Mouse (Mus musculus) ovary, postnatal 14 days (tissue): ENCODE results near the gene Mtrr.

Source experiments
- DNase-seq: peaks from one replicate; pipeline ENCODE4 v3.0.0; 2022; ENCODE audit warnings: low spot score

Gene Mtrr

GRCm38 (mm10) chr13:68581747-68582516 is at the start of gene Mtrr, which contains the start of gene Fastkd3:
Mtrr (minus strand) TSS chr13:68582149.
Fastkd3 (plus strand) TSS chr13:68582234.
- peak; percentile 96 for DNase-seq

- DNase-seq: no peak
Observed at GRCm38 (mm10) chr13:68627041-68627440, 45.1 kb upstream of the Mtrr start.

- no peak for DNase-seq
Observed at GRCm38 (mm10) chr13:68622792-68623191, 40.8 kb upstream of the Mtrr start.

GRCm38 (mm10) chr13:68607652-68608405 is 25.9 kb upstream of the Mtrr start:
- DNase-seq: no peak

GRCm38 (mm10) chr13:68605689-68606126 is 23.8 kb upstream of the Mtrr start:
- DNase-seq: no peak

- DNase-seq: no peak
Observed at GRCm38 (mm10) chr13:68603085-68603484, 21.1 kb upstream of the Mtrr start.

GRCm38 (mm10) chr13:68601184-68601583 is 19.2 kb upstream of the Mtrr start:
- DNase-seq: no peak

GRCm38 (mm10) chr13:68598953-68599352 is 17.0 kb upstream of the Mtrr start:
- DNase-seq: no peak

GRCm38 (mm10) chr13:68597667-68598066 is 15.7 kb upstream of the Mtrr start:
- no peak for DNase-seq

- DNase-seq: no peak
Observed at GRCm38 (mm10) chr13:68597199-68597598, 15.2 kb upstream of the Mtrr start, which contains the start of gene 1700001L19Rik. 1700001L19Rik (plus strand) TSS chr13:68597421.

- no peak for DNase-seq
Observed at GRCm38 (mm10) chr13:68593797-68594196, 11.8 kb upstream of the Mtrr start.

GRCm38 (mm10) chr13:68588352-68588751 is 6.4 kb upstream of the Mtrr start:
- no peak for DNase-seq

- DNase-seq: no peak
Observed at GRCm38 (mm10) chr13:68585441-68585840, 3.5 kb upstream of the Mtrr start.

GRCm38 (mm10) chr13:68583961-68584360 is 2.0 kb upstream of the Mtrr start:
- DNase-seq: no peak

GRCm38 (mm10) chr13:68582517-68582780 is 500 bp upstream of the Mtrr start:
- DNase-seq: no peak

GRCm38 (mm10) chr13:68581086-68581740 is 736 bp downstream of the Mtrr start:
- no peak for DNase-seq

GRCm38 (mm10) chr13:68577945-68578344 is 4.0 kb downstream of the Mtrr start:
- peak; percentile 37 for DNase-seq

- no peak for DNase-seq
Observed at GRCm38 (mm10) chr13:68574398-68574797, 7.6 kb downstream of the Mtrr start.

GRCm38 (mm10) chr13:68572966-68573913 is 8.7 kb downstream of the Mtrr start:
- DNase-seq: no peak

GRCm38 (mm10) chr13:68572247-68572646 is 9.7 kb downstream of the Mtrr start:
- DNase-seq: no peak

GRCm38 (mm10) chr13:68569589-68570336 is 12.2 kb downstream of the Mtrr start:
- peak; percentile 64 for DNase-seq
